8 mouse cellular contexts compared by ENCODE assay signal in genomic region chr17:27028909-27029308, GRCm38 (mm10). TPM values are rescaled to one million over a fixed set of nuclear protein-coding genes. Genes with fewer than 3 reads are reported as not detected.
A peak's percentile ranks its signal among the peaks of the same experiment; 100 is the strongest.
DNase-seq lines count a peak whose midpoint lies in the region; ATAC-seq and TF ChIP-seq lines count a peak whose summit lies in the region.

Gene Bak1 (minus strand): TSS chr17:27029009.

- H3K4me2 ChIP-seq in embryonic facial prominence, embryonic 13.5 days = peak within 1 kb of the TSS; percentile 89
- peak within 1 kb of the TSS; percentile 80 for H3K4me2 ChIP-seq in heart, embryonic 15.5 days
- H3K4me2 ChIP-seq in neural tube, embryonic 14.5 days (ENCODE audit: low read depth, low read length) = peak within 1 kb of the TSS; percentile 92

- TF ChIP-seq CTCF in lung, adult 2 months (IDR thresholded peaks at IDR 0.05; ENCODE audit: insufficient read depth, low read length) = no peak

- no peaks in the 10 kb centered on the region for H3K9me3 ChIP-seq in embryonic facial prominence, embryonic 13.5 days
- H3K9me3 ChIP-seq in heart, embryonic 15.5 days (replicated peaks) = no peaks in the 10 kb centered on the region
- no peaks in the 10 kb centered on the region for H3K9me3 ChIP-seq in neural tube, embryonic 14.5 days (ENCODE audit: control insufficient read depth, low read length)

- peaks cover 24% of the 10 kb centered on the region for H3K36me3 ChIP-seq in embryonic facial prominence, embryonic 13.5 days
- peaks cover 15% of the 10 kb centered on the region for H3K36me3 ChIP-seq in heart, embryonic 15.5 days
- H3K36me3 ChIP-seq in neural tube, embryonic 14.5 days (ENCODE audit: control insufficient read depth, insufficient read depth, low read length) = peaks cover 4% of the 10 kb centered on the region

- intact Hi-C loops in left cerebral cortex, postnatal 4 days (cut with DNase I) = no loop called here

- H3K4me1 ChIP-seq in lung, adult 2 months (ENCODE audit: control insufficient read depth, insufficient read depth, low read length) = peaks cover 4% of the 10 kb centered on the region; the same call in 1 of the 2 replicates
- H3K4me1 ChIP-seq in embryonic facial prominence, embryonic 13.5 days = peaks cover 24% of the 10 kb centered on the region
- peaks cover 28% of the 10 kb centered on the region for H3K4me1 ChIP-seq in heart, embryonic 15.5 days (replicated peaks)
- H3K4me1 ChIP-seq in neural tube, embryonic 14.5 days (ENCODE audit: control insufficient read depth, insufficient read depth, low read length) = peaks cover 4% of the 10 kb centered on the region

- H3K27me3 ChIP-seq in embryonic facial prominence, embryonic 13.5 days = no peaks in the 10 kb centered on the region
- no peaks in the 10 kb centered on the region for H3K27me3 ChIP-seq in heart, embryonic 15.5 days
- H3K27me3 ChIP-seq in neural tube, embryonic 14.5 days (ENCODE audit: control insufficient read depth, insufficient read depth, low read length) = no peaks in the 10 kb centered on the region

- TF ChIP-seq POLR2A in lung, adult 2 months (IDR thresholded peaks at IDR 0.05; ENCODE audit: borderline replicate concordance, extremely low read depth, low read depth, low read length) = no peak

- peak within 1 kb of the TSS; percentile 92 for H3K4me3 ChIP-seq in lung, adult 2 months (replicated peaks; ENCODE audit: extremely low read depth, low read depth, low read length)
- H3K4me3 ChIP-seq in embryonic facial prominence, embryonic 13.5 days = peak within 1 kb of the TSS; percentile 77
- peak within 1 kb of the TSS; percentile 69 for H3K4me3 ChIP-seq in heart, embryonic 15.5 days
- H3K4me3 ChIP-seq in neural tube, embryonic 14.5 days (ENCODE audit: low read depth, low read length) = peak within 1 kb of the TSS; percentile 69

- H3K27ac ChIP-seq in embryonic facial prominence, embryonic 13.5 days = peak within 1 kb of the TSS; percentile 83
- H3K27ac ChIP-seq in heart, embryonic 15.5 days = peak within 1 kb of the TSS; percentile 79
- peak within 1 kb of the TSS; percentile 78 for H3K27ac ChIP-seq in neural tube, embryonic 14.5 days (ENCODE audit: low read depth, low read length)

- WGBS in lung, adult 2 months = 70% methylated on average over 2 of the region's 4 CpGs
- 41% methylated on average over 3 of the region's 4 CpGs for WGBS in embryonic facial prominence, embryonic 13.5 days
- WGBS in heart, embryonic 15.5 days = 44% methylated on average over 2 of the region's 4 CpGs
- WGBS in neural tube, embryonic 14.5 days = 100% methylated on average over 1 of the region's 4 CpGs

- peak within 1 kb of the TSS; percentile 97 for H3K9ac ChIP-seq in embryonic facial prominence, embryonic 13.5 days
- H3K9ac ChIP-seq in heart, embryonic 15.5 days = peak within 1 kb of the TSS; percentile 88
- peak within 1 kb of the TSS; percentile 98 for H3K9ac ChIP-seq in neural tube, embryonic 14.5 days (replicated peaks; ENCODE audit: low read depth, low read length)

- no peak for DNase-seq in lung, adult 2 months
- no peak for DNase-seq in lung, postnatal 25 days (ENCODE audit: low spot score)
- DNase-seq in left cerebral cortex, postnatal 4 days = no peak
- DNase-seq in embryo, embryonic 11 days = no peak

- ATAC-seq in embryonic facial prominence, embryonic 13.5 days (ENCODE audit: insufficient number of reproducible peaks, insufficient read depth, low FRiP score, low TSS enrichment, low read depth) = no peak
- ATAC-seq in heart, embryonic 15.5 days (replicated peaks; ENCODE audit: insufficient number of reproducible peaks, insufficient read depth, low FRiP score, low read depth) = no peak
- ATAC-seq in neural tube, embryonic 14.5 days (ENCODE audit: low read depth) = no peak
- no peak for ATAC-seq in CD4-positive, CD25-positive, alpha-beta regulatory T cell, adult 4 months

RNA-seq across cellular contexts. Expression of gene Bak1, which starts in this region (rescaled TPM):
- 48.2 and 55.8 TPM in 2 replicates for polyA plus RNA-seq in lung, adult 2 months (2012; rRNA removed)
- 4.6 and 5.7 TPM in 2 replicates for polyA plus RNA-seq in embryonic facial prominence, embryonic 13.5 days (2015; fragmentation: Nextera tagmentation; extraction: Ambion mirVana)
- 4.7 and 5.7 TPM in 2 replicates for polyA plus RNA-seq in heart, embryonic 15.5 days (2015; fragmentation: Nextera tagmentation; extraction: Ambion mirVana)
- 10 to 100 TPM; 30.0 to 33.9 TPM for total RNA-seq in left cerebral cortex, postnatal 4 days (2021)
- 4.6 and 5.3 TPM in 2 replicates for polyA plus RNA-seq in neural tube, embryonic 14.5 days (2014; fragmentation: Nextera tagmentation; extraction: Ambion mirVana)
- 1 to 10 TPM; 3.2 to 4.8 TPM for polyA plus RNA-seq in CD4-positive, CD25-positive, alpha-beta regulatory T cell, adult 4 months (2017; shearing (Covaris generic))
